Mouse (Mus musculus): Measurements from ENCODE around the gene Fnip2.

Fnip2 gene

GRCm38 (mm10) chr3:79415929-79416328 is 151.7 kb downstream of the Fnip2 start:
- no peak for DNase-seq (ENCODE audit: low read depth, low spot score)

GRCm38 (mm10) chr3:79415081-79415480 is 152.5 kb downstream of the Fnip2 start:
- DNase-seq (ENCODE audit: low read depth, low spot score) = no peak

- no peak for DNase-seq (ENCODE audit: low read depth, low spot score)
These were observed 154.1 kb downstream of the Fnip2 start for GRCm38 (mm10) chr3:79413492-79413891.

GRCm38 (mm10) chr3:79411666-79412065 is 155.9 kb downstream of the Fnip2 start:
- peak; percentile 54 for DNase-seq (ENCODE audit: low read depth, low spot score)

- peak; percentile 45 for DNase-seq (ENCODE audit: low read depth, low spot score)
These were observed 157.0 kb downstream of the Fnip2 start for GRCm38 (mm10) chr3:79410629-79410995.

GRCm38 (mm10) chr3:79409927-79410628 is 157.5 kb downstream of the Fnip2 start:
- DNase-seq (ENCODE audit: low read depth, low spot score) = peak; percentile 49

- peak; percentile 66 for DNase-seq (ENCODE audit: low read depth, low spot score)
These were observed 159.1 kb downstream of the Fnip2 start for GRCm38 (mm10) chr3:79408546-79408945.
